Mouse (Mus musculus): ENCODE data around the gene Snorc.

DNA sequence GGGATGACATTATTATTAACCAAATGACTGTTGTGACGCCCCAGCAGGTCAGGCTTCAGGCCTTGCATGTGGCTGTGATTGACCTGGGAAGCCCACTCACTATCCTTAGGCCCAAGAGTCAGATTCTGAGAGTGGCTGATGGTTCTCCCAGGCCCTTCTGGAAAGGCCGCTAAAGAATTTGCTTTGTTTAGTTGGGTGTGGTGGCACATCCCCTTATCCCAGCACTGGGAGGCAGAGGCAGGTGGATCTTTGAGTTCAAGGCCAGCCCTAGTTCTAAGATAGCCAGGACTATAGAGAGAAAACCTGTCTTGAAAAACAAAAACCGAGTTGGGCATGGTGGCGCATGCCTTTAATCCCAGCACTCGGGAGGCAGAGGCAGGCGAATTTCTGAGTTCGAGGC, 55.0 kb downstream of the Snorc start:
- TF ChIP-seq CTCF (IDR thresholded peaks at IDR 0.05; ENCODE audit: control insufficient read depth, insufficient read depth, insufficient read length) (no peak), MAX (IDR thresholded peaks at IDR 0.05) (no peak), USF1 (IDR thresholded peaks at IDR 0.05; ENCODE audit: low read depth) (no peak), CEBPB (IDR thresholded peaks at IDR 0.05; ENCODE audit: low read depth) (no peak), MYOD1 (IDR thresholded peaks at IDR 0.05; ENCODE audit: control insufficient read depth, insufficient read length, low read depth) (no peak), MYOG (IDR thresholded peaks at IDR 0.05; ENCODE audit: control insufficient read depth, extremely low read depth, insufficient read length) (no peak)
